Mouse (Mus musculus) hindbrain, embryonic 15.5 days (tissue): ENCODE measurements around the gene Tsfm. TPM values are rescaled to one million over a fixed set of nuclear protein-coding genes. Genes with fewer than 3 reads are reported as not detected.
A peak's percentile ranks its signal among the peaks of the same experiment; 100 is the strongest.
"Not testable (repeated sequence)": the region's sequence is repeated elsewhere in the genome, so short reads cannot be mapped to it uniquely, and the experiment has no call there.

Source experiments
- ATAC-seq: fragments of 200-750 bp; cut with Nextera tagmentation; 2 replicates; pipeline ENCODE4 v1.8.0; 2017; ENCODE audit warnings: low read depth, moderate number of reproducible peaks, moderate TSS enrichment; ENCODE audit not compliant: low FRiP score
- H3K27ac ChIP-seq: fragments of 300-500 bp; sonication (generic); replicated peaks from 2 replicates; pipeline ENCODE4 v1.5.1; 2015; ENCODE audit warnings: mild to moderate bottlenecking, inconsistent platforms
- H3K27me3 ChIP-seq: fragments of 300-500 bp; sonication (generic); 2 replicates; pipeline ENCODE4 v1.6.1; 2015; ENCODE audit warnings: control low read depth, inconsistent platforms
- H3K36me3 ChIP-seq: fragments of 300-500 bp; sonication (generic); 2 replicates; pipeline ENCODE4 v1.6.1; 2015; ENCODE audit warnings: control low read depth, inconsistent platforms
- H3K4me1 ChIP-seq: fragments of 300-500 bp; sonication (generic); replicated peaks from 2 replicates; pipeline ENCODE4 v1.6.1; 2015; ENCODE audit warnings: control low read depth, inconsistent platforms
- H3K4me2 ChIP-seq: fragments of 300-500 bp; sonication (generic); 2 replicates; pipeline ENCODE4 v1.6.1; 2015; ENCODE audit warnings: moderate library complexity, mild to moderate bottlenecking, inconsistent platforms
- H3K4me3 ChIP-seq: fragments of 300-500 bp; sonication (generic); 2 replicates; pipeline ENCODE4 v1.5.1; 2015; ENCODE audit warnings: mild to moderate bottlenecking, inconsistent platforms
- H3K9ac ChIP-seq: fragments of 300-500 bp; sonication (generic); 2 replicates; pipeline ENCODE4 v1.6.1; 2015; ENCODE audit warnings: inconsistent platforms
- H3K9me3 ChIP-seq: fragments of 300-500 bp; sonication (generic); 2 replicates; pipeline ENCODE4 v1.6.1; 2016; ENCODE audit warnings: control low read depth, inconsistent platforms
- WGBS: fragments of 180-500 bp; shearing (Covaris S2); methylation state at CpG from one replicate; pipeline ENCODE4 v1.1.7; 2015; 5-methylcytosine and 5-hydroxymethylcytosine counted together
- polyA plus RNA-seq: library from polyadenylated mRNA; unstranded; fragments of >200 nt; fragmentation: Nextera tagmentation; extraction: Ambion mirVana; gene quantifications from 2 replicates; pipeline ENCODE4 v1.2.1, GENCODE M21; 2015

Gene Tsfm
- 61.6 and 64.7 TPM in 2 replicates for polyA plus RNA-seq

- Histone ChIP-seq H3K27ac (peak within 1 kb of the TSS; percentile 84), H3K4me2 (peak within 1 kb of the TSS; percentile 74), H3K36me3 (peaks cover 31% of the 10 kb centered on the region), H3K27me3 (no peaks in the 10 kb centered on the region), H3K9me3 (no peaks in the 10 kb centered on the region), H3K9ac (peak within 1 kb of the TSS; percentile 91), H3K4me3 (peak within 1 kb of the TSS; percentile 89), H3K4me1 (peaks cover 10% of the 10 kb centered on the region)
- peak; percentile 88 for ATAC-seq
- 6% methylated on average over 56 of the region's 56 CpGs for WGBS
Measured at GRCm38 (mm10) chr10:127030336-127031296, at the start of gene Tsfm. Tsfm (minus strand) TSS chr10:127030840.

- H3K4me3 ChIP-seq = peak overlapping the region; percentile 91
- 1% methylated on average over 50 of the region's 70 CpGs for WGBS
- peaks cover 20% of the 10 kb centered on the region for H3K36me3 ChIP-seq
- H3K4me2 ChIP-seq = peak overlapping the region; percentile 94
- no peaks in the 10 kb centered on the region for H3K9me3 ChIP-seq
- peaks cover 58% of the 10 kb centered on the region for H3K4me1 ChIP-seq
- peak overlapping the region; percentile 90 for H3K9ac ChIP-seq
- H3K27ac ChIP-seq = peak overlapping the region; percentile 93
- H3K27me3 ChIP-seq = no peaks in the 10 kb centered on the region
- no peak for ATAC-seq
Measured at GRCm38 (mm10) chr10:127079665-127080391, 49.2 kb upstream of the Tsfm start.

GRCm38 (mm10) chr10:127078677-127079575 is 48.3 kb upstream of the Tsfm start:
- Histone ChIP-seq H3K4me1 (peaks cover 58% of the 10 kb centered on the region), H3K36me3 (peaks cover 11% of the 10 kb centered on the region; the same call in 1 of the 2 replicates), H3K9me3 (no peaks in the 10 kb centered on the region), H3K27ac (peak overlapping the region; percentile 93), H3K4me3 (peak overlapping the region; percentile 91), H3K9ac (peak overlapping the region; percentile 90), H3K4me2 (peak overlapping the region; percentile 94), H3K27me3 (no peaks in the 10 kb centered on the region)
- under 1% methylated on average over 31 of the region's 49 CpGs for WGBS
- ATAC-seq = peak; percentile 81

- Histone ChIP-seq H3K9me3 (no peaks in the 10 kb centered on the region), H3K27ac (peak overlapping the region; percentile 93), H3K9ac (peak overlapping the region; percentile 39), H3K4me1 (peaks cover 56% of the 10 kb centered on the region), H3K4me2 (peak overlapping the region; percentile 94), H3K4me3 (peak overlapping the region; percentile 91), H3K36me3 (peaks cover 4% of the 10 kb centered on the region; the same call in 1 of the 2 replicates), H3K27me3 (no peaks in the 10 kb centered on the region)
- peak; percentile 68 for ATAC-seq
- WGBS = under 1% methylated on average over 11 of the region's 12 CpGs
Measured at GRCm38 (mm10) chr10:127078001-127078676, 47.5 kb upstream of the Tsfm start.

GRCm38 (mm10) chr10:127077515-127077914 is 46.9 kb upstream of the Tsfm start:
- H3K4me2 ChIP-seq = peak overlapping the region; percentile 94
- peaks cover 49% of the 10 kb centered on the region for H3K4me1 ChIP-seq
- H3K9me3 ChIP-seq = no peaks in the 10 kb centered on the region
- 4% methylated on average over 10 of the region's 10 CpGs for WGBS
- H3K36me3 ChIP-seq = no peaks in the 10 kb centered on the region
- peak overlapping the region; percentile 93 for H3K27ac ChIP-seq
- H3K27me3 ChIP-seq = no peaks in the 10 kb centered on the region
- peak overlapping the region; percentile 91 for H3K4me3 ChIP-seq
- H3K9ac ChIP-seq = peak overlapping the region; percentile 39
- ATAC-seq = no peak

GRCm38 (mm10) chr10:127076082-127076481 is 45.4 kb upstream of the Tsfm start:
- WGBS = 41% methylated on average over 4 of the region's 4 CpGs
- Histone ChIP-seq H3K27ac (no peak overlapping the region), H3K27me3 (no peaks in the 10 kb centered on the region), H3K4me2 (peak overlapping the region; percentile 16; the same call in 1 of the 2 replicates), H3K4me1 (peaks cover 40% of the 10 kb centered on the region), H3K9ac (no peak overlapping the region), H3K9me3 (no peaks in the 10 kb centered on the region), H3K36me3 (no peaks in the 10 kb centered on the region), H3K4me3 (no peak overlapping the region)
- ATAC-seq = no peak

- Histone ChIP-seq H3K27ac (no peak overlapping the region), H3K36me3 (no peaks in the 10 kb centered on the region), H3K9ac (no peak overlapping the region), H3K4me2 (no peak overlapping the region), H3K27me3 (no peaks in the 10 kb centered on the region), H3K4me1 (peaks cover 40% of the 10 kb centered on the region), H3K4me3 (no peak overlapping the region), H3K9me3 (no peaks in the 10 kb centered on the region)
- ATAC-seq = no peak
- WGBS = 79% methylated on average over 8 of the region's 8 CpGs
Measured at GRCm38 (mm10) chr10:127075651-127076050, 45.0 kb upstream of the Tsfm start.

- Histone ChIP-seq H3K9me3 (no peaks in the 10 kb centered on the region), H3K4me2 (peak within 1 kb of the TSS; percentile 16; the same call in 1 of the 2 replicates), H3K36me3 (no peaks in the 10 kb centered on the region), H3K9ac (no peak within 1 kb of the TSS), H3K4me3 (no peak within 1 kb of the TSS), H3K27ac (no peak within 1 kb of the TSS), H3K27me3 (no peaks in the 10 kb centered on the region), H3K4me1 (peaks cover 35% of the 10 kb centered on the region)
- ATAC-seq = no peak
- WGBS = 75% methylated on average over 9 of the region's 9 CpGs
Measured at GRCm38 (mm10) chr10:127075080-127075479, 44.4 kb upstream of the Tsfm start, which contains the start of gene Agap2. Agap2 (plus strand) TSS chr10:127075284.

GRCm38 (mm10) chr10:127073981-127074380 is 43.3 kb upstream of the Tsfm start:
- Histone ChIP-seq H3K4me2 (no peak overlapping the region), H3K27ac (no peak overlapping the region), H3K9ac (no peak overlapping the region), H3K4me1 (peaks cover 36% of the 10 kb centered on the region), H3K27me3 (no peaks in the 10 kb centered on the region), H3K36me3 (no peaks in the 10 kb centered on the region), H3K9me3 (no peaks in the 10 kb centered on the region), H3K4me3 (no peak overlapping the region)
- 100% methylated on average over 1 of the region's 1 CpGs for WGBS
- ATAC-seq = no peak

GRCm38 (mm10) chr10:127072969-127073368 is 42.3 kb upstream of the Tsfm start:
- not testable (repeated sequence) for H3K27me3 ChIP-seq, H3K27ac ChIP-seq, H3K9me3 ChIP-seq, H3K4me3 ChIP-seq, H3K9ac ChIP-seq, H3K36me3 ChIP-seq, ATAC-seq, H3K4me2 ChIP-seq
- peaks cover 40% of the 10 kb centered on the region for H3K4me1 ChIP-seq
- WGBS = 92% methylated on average over 2 of the region's 2 CpGs

GRCm38 (mm10) chr10:127072270-127072669 is 41.6 kb upstream of the Tsfm start:
- not testable (repeated sequence) for H3K36me3 ChIP-seq, ATAC-seq, H3K27ac ChIP-seq, H3K9ac ChIP-seq, H3K4me2 ChIP-seq, H3K27me3 ChIP-seq, H3K9me3 ChIP-seq, H3K4me3 ChIP-seq
- WGBS = 83% methylated on average over 4 of the region's 4 CpGs
- peaks cover 34% of the 10 kb centered on the region for H3K4me1 ChIP-seq
